In the genomic region with DNA sequence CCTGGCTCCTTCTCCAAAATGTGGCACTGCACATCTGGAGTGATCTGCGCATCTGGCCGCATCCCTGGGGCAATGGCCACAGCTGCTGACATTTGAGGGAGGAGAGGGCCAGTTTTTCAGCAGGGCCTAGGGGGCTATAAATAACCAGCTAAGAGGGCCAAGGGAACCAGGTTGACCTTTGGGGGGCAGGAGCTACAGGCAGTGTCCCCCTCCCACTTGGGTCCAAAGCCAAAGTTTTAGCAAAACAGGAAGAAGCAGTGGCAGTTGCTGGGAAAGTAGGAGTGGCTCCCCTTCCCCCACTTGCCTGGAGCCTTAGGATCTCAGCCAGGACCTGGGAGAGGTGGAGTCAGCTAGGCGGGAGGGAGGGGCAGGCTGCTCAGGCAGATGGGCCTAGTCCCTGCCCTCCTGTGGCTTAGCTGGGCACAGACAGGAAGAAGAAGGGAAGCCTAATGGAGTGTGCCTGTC, we compare ENCODE assay signal across 9 mouse cellular contexts. TPM values are rescaled to one million over a fixed set of nuclear protein-coding genes. Genes with fewer than 3 reads are reported as not detected.
DNase-seq lines count a peak whose midpoint lies in the region; ATAC-seq and TF ChIP-seq lines count a peak whose summit lies in the region.
"Had no signal": no experiment of that assay in that cellular context is flagged by ENCODE, and none has a peak within 500 bp of the region (broad histone marks: within the 10 kb centered on the region; RNA-seq: fewer than 3 reads in every experiment).

No protein-coding gene starts in this region.

- no peaks in the 10 kb centered on the region for H3K9me3 ChIP-seq in intestine, embryonic 14.5 days (ENCODE audit: control insufficient read depth, low read length)
- no peaks in the 10 kb centered on the region for H3K9me3 ChIP-seq in liver, embryonic 13.5 days (replicated peaks)
- H3K9me3 ChIP-seq in forebrain, embryonic 12.5 days, result no peaks in the 10 kb centered on the region

- H3K4me2 ChIP-seq in intestine, embryonic 14.5 days (ENCODE audit: low read length), result no peak overlapping the region
- no peak overlapping the region for H3K4me2 ChIP-seq in liver, embryonic 13.5 days
- no peak overlapping the region for H3K4me2 ChIP-seq in forebrain, embryonic 12.5 days

- H3K27ac ChIP-seq in intestine, embryonic 14.5 days (ENCODE audit: low read depth), result peak overlapping the region; percentile 64
- H3K27ac ChIP-seq in liver, embryonic 13.5 days, result peak overlapping the region; percentile 62
- H3K27ac ChIP-seq in small intestine, adult 2 months (ENCODE audit: insufficient read depth, low read depth, low read length), result peak overlapping the region; percentile 13
- no peak overlapping the region for H3K27ac ChIP-seq in forebrain, embryonic 12.5 days

- no peak overlapping the region for H3K4me3 ChIP-seq in intestine, embryonic 14.5 days (ENCODE audit: low read depth, low read length)
- H3K4me3 ChIP-seq in liver, embryonic 13.5 days (replicated peaks), result no peak overlapping the region
- no peak overlapping the region for H3K4me3 ChIP-seq in small intestine, adult 2 months (ENCODE audit: low read depth, low read length)
- no peak overlapping the region for H3K4me3 ChIP-seq in forebrain, embryonic 12.5 days (replicated peaks)
- H3K4me3 ChIP-seq: myocyte had no signal

- no peaks in the 10 kb centered on the region for H3K36me3 ChIP-seq in intestine, embryonic 14.5 days (ENCODE audit: control insufficient read depth, insufficient read depth, low read length)
- H3K36me3 ChIP-seq in liver, embryonic 13.5 days, result no peaks in the 10 kb centered on the region
- H3K36me3 ChIP-seq in small intestine, adult 2 months (ENCODE audit: control insufficient read depth, insufficient read depth, low read length), result no peaks in the 10 kb centered on the region
- H3K36me3 ChIP-seq in forebrain, embryonic 12.5 days (replicated peaks), result no peaks in the 10 kb centered on the region

- no peak for TF ChIP-seq POLR2A in small intestine, adult 2 months (IDR thresholded peaks at IDR 0.05; ENCODE audit: low read depth, low read length)

- peaks cover 24% of the 10 kb centered on the region for H3K4me1 ChIP-seq in intestine, embryonic 14.5 days (replicated peaks; ENCODE audit: control insufficient read depth, insufficient read depth, low read length)
- peaks cover 86% of the 10 kb centered on the region for H3K4me1 ChIP-seq in liver, embryonic 13.5 days (replicated peaks)
- peaks cover 32% of the 10 kb centered on the region for H3K4me1 ChIP-seq in small intestine, adult 2 months (ENCODE audit: control insufficient read depth, insufficient read depth, insufficient read length, low read length)
- peaks cover 15% of the 10 kb centered on the region; the same call in 1 of the 2 replicates for H3K4me1 ChIP-seq in forebrain, embryonic 12.5 days

- no peaks in the 10 kb centered on the region for H3K27me3 ChIP-seq in intestine, embryonic 14.5 days (replicated peaks; ENCODE audit: control insufficient read depth, insufficient read depth, low read length)
- H3K27me3 ChIP-seq in liver, embryonic 13.5 days, result no peaks in the 10 kb centered on the region
- no peaks in the 10 kb centered on the region for H3K27me3 ChIP-seq in small intestine, adult 2 months (ENCODE audit: control insufficient read depth, insufficient read depth, low read length)
- 0 out of 2 replicates have a peak, but pooled peaks cover 14% of the 10 kb centered on the region for H3K27me3 ChIP-seq in forebrain, embryonic 12.5 days

- peak; percentile 19 for DNase-seq in thymus, postnatal 0 days (ENCODE audit: low spot score)
- DNase-seq in thymus, adult 18-20 months, result no peak
- DNase-seq in gastrocnemius, postnatal 10 days, result peak; percentile 54
- peak; percentile 73 for DNase-seq in intestine, embryonic 14.5 days (ENCODE audit: low spot score)
- peak; percentile 44 for DNase-seq in liver, embryonic 13.5 days

- peak; percentile 13; the same call in 1 of the 2 replicates for TF ChIP-seq CTCF in small intestine, adult 2 months (IDR thresholded peaks at IDR 0.05; ENCODE audit: extremely low read depth, insufficient read length, insufficient replicate concordance, low read depth, low read length)

- no peak overlapping the region for H3K9ac ChIP-seq in intestine, embryonic 14.5 days (ENCODE audit: low read length)
- H3K9ac ChIP-seq in liver, embryonic 13.5 days, result peak overlapping the region; percentile 1; the same call in 1 of the 2 replicates
- H3K9ac ChIP-seq in forebrain, embryonic 12.5 days, result no peak overlapping the region

- WGBS in intestine, embryonic 14.5 days, result 42% methylated on average over 3 of the region's 3 CpGs
- WGBS in liver, embryonic 13.5 days (ENCODE audit: insufficient replicate concordance), result 49% methylated on average over 3 of the region's 3 CpGs
- WGBS in small intestine, adult 2 months, result 29% methylated on average over 3 of the region's 3 CpGs
- WGBS in forebrain, embryonic 12.5 days, result 59% methylated on average over 2 of the region's 3 CpGs

- peak; percentile 68 for ATAC-seq in intestine, embryonic 14.5 days (replicated peaks; ENCODE audit: low FRiP score, low TSS enrichment, low read depth)
- peak; percentile 47 for ATAC-seq in liver, embryonic 13.5 days (ENCODE audit: low read depth)
- no peak for ATAC-seq in forebrain, embryonic 12.5 days (ENCODE audit: low FRiP score)
- ATAC-seq in activated CD4-positive, CD25-positive, alpha-beta regulatory T cell, adult 4 months, result no peak

RNA-seq across cellular contexts. Expression of a gene that starts 4.3 kb away (rescaled TPM):
- polyA plus RNA-seq in thymus, postnatal 0 days (2015; fragmentation: Nextera tagmentation; extraction: Ambion mirVana), result 111 and 122 TPM in 2 replicates
- total RNA-seq in gastrocnemius, postnatal 10 days (2021), result 10 to 100 TPM; 24.5 to 40.3 TPM
- 28.3 and 30.2 TPM in 2 replicates for polyA plus RNA-seq in intestine, embryonic 14.5 days (2014; fragmentation: Nextera tagmentation; extraction: Ambion mirVana)
- 8.0 and 8.3 TPM in 2 replicates for polyA plus RNA-seq in liver, embryonic 13.5 days (2015; fragmentation: Nextera tagmentation; extraction: Ambion mirVana)
- 21.3 and 29.9 TPM in 2 replicates for polyA plus RNA-seq in small intestine, adult 2 months (2012; rRNA removed)
- polyA plus RNA-seq in forebrain, embryonic 12.5 days (2016; fragmentation: Nextera tagmentation; extraction: Ambion mirVana), result 23.7 and 24.1 TPM in 2 replicates
- 10 to 100 TPM; 58.8 to 69.5 TPM for polyA plus RNA-seq in activated CD4-positive, CD25-positive, alpha-beta regulatory T cell, adult 4 months (2017; shearing (Covaris generic))

Comparison
In these comparisons a context has a peak if more than half of its experiments do, and no peak if none do; other contexts are left out.
1. DNase-seq: peak in thymus, postnatal 0 days (single experiment), gastrocnemius, postnatal 10 days (single experiment), intestine, embryonic 14.5 days (single experiment) and liver, embryonic 13.5 days (single experiment); none in thymus, adult 18-20 months (0 of 2).
2. ATAC-seq: peak in intestine, embryonic 14.5 days (single experiment) and liver, embryonic 13.5 days (single experiment); none in forebrain, embryonic 12.5 days (single experiment) and activated CD4-positive, CD25-positive, alpha-beta regulatory T cell, adult 4 months (single experiment).